Mouse (Mus musculus) neural tube, embryonic 14.5 days (tissue): ENCODE data around the gene Dnajc6. TPM values are rescaled to one million over a fixed set of nuclear protein-coding genes. Genes with fewer than 3 reads are reported as not detected.

Experiments used
- ATAC-seq: fragments of 200-750 bp; cut with Nextera tagmentation; 2 replicates; pipeline ENCODE4 v1.8.0; 2017; ENCODE audit warnings: low read depth, mild to moderate bottlenecking, moderate TSS enrichment, moderate library complexity
- H3K27ac ChIP-seq: fragments of 300-500 bp; sonication (generic); 2 replicates; pipeline ENCODE4 v1.5.1; 2014; ENCODE audit warnings: low read depth, mild to moderate bottlenecking, control low read depth, low read length, moderate library complexity, mixed read lengths
- H3K27me3 ChIP-seq: fragments of 300-500 bp; sonication (generic); 2 replicates; pipeline ENCODE4 v1.6.1; 2014; ENCODE audit warnings: low read length; ENCODE audit not compliant: control insufficient read depth, insufficient read depth
- H3K36me3 ChIP-seq: fragments of 300-500 bp; sonication (generic); 2 replicates; pipeline ENCODE4 v1.6.1; 2014; ENCODE audit warnings: low read length, mixed read lengths; ENCODE audit not compliant: control insufficient read depth, insufficient read depth
- H3K4me1 ChIP-seq: fragments of 300-500 bp; sonication (generic); 2 replicates; pipeline ENCODE4 v1.6.1; 2014; ENCODE audit warnings: low read length; ENCODE audit not compliant: control insufficient read depth, insufficient read depth
- H3K4me2 ChIP-seq: fragments of 300-500 bp; sonication (generic); 2 replicates; pipeline ENCODE4 v1.6.1; 2014; ENCODE audit warnings: mild to moderate bottlenecking, low read depth, low read length, control low read depth
- H3K4me3 ChIP-seq: fragments of 300-500 bp; sonication (generic); 2 replicates; pipeline ENCODE4 v1.5.1; 2014; ENCODE audit warnings: low read depth, low read length, control low read depth, mixed read lengths
- H3K9ac ChIP-seq: fragments of 300-500 bp; sonication (generic); replicated peaks from 2 replicates; pipeline ENCODE4 v1.6.1; 2014; ENCODE audit warnings: low read depth, mild to moderate bottlenecking, control low read depth, low read length, mixed read lengths
- H3K9me3 ChIP-seq: fragments of 300-500 bp; sonication (generic); 2 replicates; pipeline ENCODE4 v1.6.1; 2016; ENCODE audit warnings: low read length; ENCODE audit not compliant: control insufficient read depth
- WGBS: fragments of 180-500 bp; shearing (Covaris S2); extraction: QIAGEN DNeasy Blood & Tissue Kit; methylation state at CpG from one replicate; pipeline ENCODE4 v1.1.7; 2014; 5-methylcytosine and 5-hydroxymethylcytosine counted together
- polyA plus RNA-seq: library from polyadenylated mRNA; unstranded; fragments of >200 nt; fragmentation: Nextera tagmentation; extraction: Ambion mirVana; gene quantifications from 2 replicates; pipeline ENCODE4 v1.2.1, GENCODE M21; 2014

The Dnajc6 gene
- polyA plus RNA-seq, 1 experiment from 2014 or later = 70.1 TPM

GRCm38 (mm10) chr4:101510111-101510903 is 13.9 kb downstream of the Dnajc6 start:
- H3K9ac ChIP-seq = no peak overlapping the region
- H3K4me3 ChIP-seq = no peak overlapping the region; the same call in 1 of the 2 replicates
- no peak overlapping the region; the same call in 1 of the 2 replicates for H3K4me2 ChIP-seq
- H3K4me1 ChIP-seq = peaks cover 9% of the 10 kb centered on the region; the same call in 1 of the 2 replicates
- ATAC-seq = no peak
- H3K36me3 ChIP-seq = no peaks in the 10 kb centered on the region
- no peaks in the 10 kb centered on the region for H3K9me3 ChIP-seq
- WGBS = 83% methylated on average over 8 of the region's 8 CpGs
- no peak overlapping the region for H3K27ac ChIP-seq
- H3K27me3 ChIP-seq = 0 out of 2 replicates have a peak, but pooled peaks cover 3% of the 10 kb centered on the region

GRCm38 (mm10) chr4:101510904-101511210 is 14.4 kb downstream of the Dnajc6 start:
- no peak for ATAC-seq
- no peak overlapping the region for H3K27ac ChIP-seq
- no peaks in the 10 kb centered on the region for H3K36me3 ChIP-seq
- H3K9me3 ChIP-seq = no peaks in the 10 kb centered on the region
- 0 out of 2 replicates have a peak, but pooled peaks cover 3% of the 10 kb centered on the region for H3K27me3 ChIP-seq
- 78% methylated on average over 5 of the region's 5 CpGs for WGBS
- no peak overlapping the region for H3K9ac ChIP-seq
- H3K4me2 ChIP-seq = no peak overlapping the region
- H3K4me1 ChIP-seq = peaks cover 9% of the 10 kb centered on the region; the same call in 1 of the 2 replicates
- H3K4me3 ChIP-seq = no peak overlapping the region

- H3K27me3 ChIP-seq = 0 out of 2 replicates have a peak, but pooled peaks cover 3% of the 10 kb centered on the region
- no peaks in the 10 kb centered on the region for H3K9me3 ChIP-seq
- H3K4me3 ChIP-seq = no peak overlapping the region
- H3K4me1 ChIP-seq = peaks cover 9% of the 10 kb centered on the region; the same call in 1 of the 2 replicates
- WGBS = 89% methylated on average over 5 of the region's 5 CpGs
- H3K27ac ChIP-seq = no peak overlapping the region
- H3K4me2 ChIP-seq = no peak overlapping the region
- H3K36me3 ChIP-seq = no peaks in the 10 kb centered on the region
- ATAC-seq = no peak
- no peak overlapping the region for H3K9ac ChIP-seq
Measured at GRCm38 (mm10) chr4:101511768-101512521, 15.5 kb downstream of the Dnajc6 start.

- H3K27me3 ChIP-seq = 0 out of 2 replicates have a peak, but pooled peaks cover 3% of the 10 kb centered on the region
- H3K9me3 ChIP-seq = no peaks in the 10 kb centered on the region
- H3K9ac ChIP-seq = no peak overlapping the region
- H3K27ac ChIP-seq = no peak overlapping the region
- WGBS = 96% methylated on average over 3 of the region's 3 CpGs
- H3K4me3 ChIP-seq = no peak overlapping the region
- H3K36me3 ChIP-seq = no peaks in the 10 kb centered on the region
- peaks cover 9% of the 10 kb centered on the region; the same call in 1 of the 2 replicates for H3K4me1 ChIP-seq
- no peak for ATAC-seq
- no peak overlapping the region for H3K4me2 ChIP-seq
Measured at GRCm38 (mm10) chr4:101513251-101513650, 16.8 kb downstream of the Dnajc6 start.

GRCm38 (mm10) chr4:101515853-101516252 is 19.4 kb downstream of the Dnajc6 start:
- H3K4me1 ChIP-seq = no peaks in the 10 kb centered on the region
- H3K4me3 ChIP-seq = no peak overlapping the region
- H3K9me3 ChIP-seq = no peaks in the 10 kb centered on the region
- H3K36me3 ChIP-seq = no peaks in the 10 kb centered on the region
- ATAC-seq = no peak
- H3K9ac ChIP-seq = no peak overlapping the region
- WGBS = 93% methylated on average over 14 of the region's 14 CpGs
- no peak overlapping the region for H3K27ac ChIP-seq
- H3K27me3 ChIP-seq = no peaks in the 10 kb centered on the region
- no peak overlapping the region for H3K4me2 ChIP-seq

GRCm38 (mm10) chr4:101516434-101517168 is 20.2 kb downstream of the Dnajc6 start:
- Histone ChIP-seq H3K36me3 (no peaks in the 10 kb centered on the region), H3K9ac (no peak overlapping the region), H3K4me3 (no peak overlapping the region), H3K27me3 (no peaks in the 10 kb centered on the region), H3K27ac (no peak overlapping the region), H3K9me3 (no peaks in the 10 kb centered on the region), H3K4me1 (no peaks in the 10 kb centered on the region), H3K4me2 (no peak overlapping the region)
- no peak for ATAC-seq
- WGBS = 85% methylated on average over 17 of the region's 17 CpGs

GRCm38 (mm10) chr4:101531901-101532300 is 35.5 kb downstream of the Dnajc6 start:
- no peak overlapping the region for H3K4me3 ChIP-seq
- H3K36me3 ChIP-seq = no peaks in the 10 kb centered on the region
- 82% methylated on average over 4 of the region's 4 CpGs for WGBS
- H3K9ac ChIP-seq = no peak overlapping the region
- H3K9me3 ChIP-seq = no peaks in the 10 kb centered on the region
- H3K27ac ChIP-seq = no peak overlapping the region
- no peaks in the 10 kb centered on the region for H3K4me1 ChIP-seq
- H3K27me3 ChIP-seq = no peaks in the 10 kb centered on the region
- no peak for ATAC-seq
- H3K4me2 ChIP-seq = no peak overlapping the region

GRCm38 (mm10) chr4:101540516-101540915 is 44.1 kb downstream of the Dnajc6 start:
- H3K4me2 ChIP-seq = no peak overlapping the region
- H3K9ac ChIP-seq = no peak overlapping the region
- H3K4me1 ChIP-seq = no peaks in the 10 kb centered on the region
- WGBS = 79% methylated on average over 4 of the region's 4 CpGs
- H3K9me3 ChIP-seq = no peaks in the 10 kb centered on the region
- H3K27me3 ChIP-seq = no peaks in the 10 kb centered on the region
- H3K36me3 ChIP-seq = no peaks in the 10 kb centered on the region
- no peak overlapping the region for H3K4me3 ChIP-seq
- no peak overlapping the region for H3K27ac ChIP-seq
- no peak for ATAC-seq
